Mouse (Mus musculus): ENCODE data around the gene Decr2.
"Not testable (repeated sequence)": the region's sequence is repeated elsewhere in the genome, so short reads cannot be mapped to it uniquely, and the experiment has no call there.

Gene Decr2
- long read RNA-seq, experiment 1, transcript Decr2-201 (9 exons, 2,224 nt) = major isoform, 15 of 15 reads
- long read RNA-seq, experiment 1, partial matches to known transcripts = 0 of 15 reads
- long read RNA-seq, experiment 1, other reads (novel, unspliced or antisense) = 0 of 15 reads
- long read RNA-seq, experiment 2, transcript Decr2-201 (9 exons, 2,224 nt) = major isoform, 17 of 23 reads
- long read RNA-seq, experiment 2, partial matches to known transcripts = 2 of 23 reads
- long read RNA-seq, experiment 2, other reads (novel, unspliced or antisense) = 2 of 23 reads

- intact Hi-C loops (cut with DNase I) = loop anchor here (2.0 to 10.0 kb wide), 2 partner anchors 49 to 195 kb away; no protein-coding TSS in a partner anchor
These were observed at the start of gene Decr2 for GRCm38 (mm10) chr17:26089905-26090632. Decr2 (minus strand) TSS chr17:26090337.

- intact Hi-C loops (cut with DNase I) = no loop called here
These were observed 48.8 kb upstream of the Decr2 start for GRCm38 (mm10) chr17:26138901-26139381.

DNA sequence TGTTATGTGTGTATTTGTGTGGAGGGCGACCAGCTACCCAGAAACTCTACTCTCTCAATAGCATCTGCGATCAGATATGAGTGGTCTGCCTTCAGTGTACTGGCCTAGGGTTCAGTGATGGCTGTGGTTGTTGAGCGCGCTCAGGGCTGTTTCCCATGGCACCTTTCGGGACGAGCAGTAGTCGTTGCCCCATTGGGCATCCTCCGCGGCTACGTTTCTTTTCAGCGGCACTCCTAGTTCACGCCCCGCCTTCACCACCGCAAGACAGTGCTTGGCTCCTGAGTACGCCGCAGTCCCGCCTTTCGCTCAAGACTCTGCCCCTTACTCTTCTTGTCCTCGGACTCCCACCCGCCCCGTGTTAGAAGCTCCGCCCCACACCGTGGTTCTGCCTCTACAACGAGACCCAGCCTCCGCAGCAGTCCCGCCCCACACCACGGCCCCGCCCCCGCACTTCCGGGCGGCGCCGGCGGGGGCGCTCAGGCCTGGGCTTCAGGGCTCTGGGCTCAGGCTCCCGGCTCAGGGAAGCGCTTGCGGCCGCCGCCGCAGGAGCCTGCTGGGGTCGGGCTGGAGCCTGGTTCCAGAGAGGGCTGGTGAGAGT, 48.2 kb upstream of the Decr2 start, which contains the start of gene Axin1:
TSS of gene Axin1 (plus strand) at position 450 of the 598 bp plus-strand sequence.
- intact Hi-C loops (cut with DNase I) = no loop called here

DNA sequence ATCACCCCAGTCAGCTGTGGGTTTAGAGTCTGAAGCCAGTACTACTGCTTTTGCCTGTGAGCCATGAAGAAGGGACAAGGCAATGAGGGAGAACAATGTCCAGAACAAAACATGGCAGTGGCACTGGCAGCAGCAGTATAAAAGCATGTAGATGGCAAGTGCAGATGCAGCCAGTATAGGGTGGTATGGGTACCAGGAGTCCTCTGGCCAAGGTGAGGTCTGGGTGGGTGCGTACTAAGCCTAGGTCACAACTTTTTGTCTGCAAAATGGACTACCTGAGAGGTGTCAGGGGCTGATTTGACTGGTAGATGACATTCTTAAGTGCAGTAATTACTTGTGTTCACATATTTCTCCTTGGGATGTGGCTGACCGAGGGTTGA, 47.6 kb upstream of the Decr2 start:
- intact Hi-C loops (cut with DNase I) = no loop called here

DNA sequence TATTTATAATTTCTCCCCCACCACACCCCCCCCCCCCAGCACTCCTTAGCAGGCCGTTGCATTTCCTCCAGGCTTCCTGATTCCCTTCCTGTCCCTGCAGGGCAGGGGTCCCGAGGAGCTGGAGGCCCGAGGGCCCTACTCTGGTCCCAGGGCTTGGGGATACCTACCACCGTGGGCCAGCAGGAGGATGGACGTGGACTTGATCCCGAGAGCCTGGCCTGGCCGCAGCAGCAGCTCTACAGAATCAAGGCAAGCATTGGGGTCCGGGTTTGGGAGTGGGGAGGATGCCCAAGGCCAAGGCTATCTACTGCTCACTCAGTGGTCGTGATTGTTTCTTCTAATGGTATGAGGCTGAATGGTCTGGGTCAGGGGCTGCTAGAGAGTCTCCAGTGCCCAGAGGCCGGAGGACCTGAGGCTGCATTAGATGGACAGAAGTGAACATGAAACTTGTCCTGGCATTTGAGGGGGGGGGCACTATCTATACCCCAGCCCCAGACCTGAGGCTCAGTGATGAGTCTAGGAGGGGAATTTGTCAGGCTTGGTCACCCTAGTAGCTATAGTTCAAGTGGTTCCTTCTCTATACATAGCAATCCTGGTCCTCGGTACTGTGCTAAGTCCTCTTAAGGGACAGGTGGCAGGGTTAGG, 47.1 kb upstream of the Decr2 start:
- intact Hi-C loops (cut with DNase I) = no loop called here

DNA sequence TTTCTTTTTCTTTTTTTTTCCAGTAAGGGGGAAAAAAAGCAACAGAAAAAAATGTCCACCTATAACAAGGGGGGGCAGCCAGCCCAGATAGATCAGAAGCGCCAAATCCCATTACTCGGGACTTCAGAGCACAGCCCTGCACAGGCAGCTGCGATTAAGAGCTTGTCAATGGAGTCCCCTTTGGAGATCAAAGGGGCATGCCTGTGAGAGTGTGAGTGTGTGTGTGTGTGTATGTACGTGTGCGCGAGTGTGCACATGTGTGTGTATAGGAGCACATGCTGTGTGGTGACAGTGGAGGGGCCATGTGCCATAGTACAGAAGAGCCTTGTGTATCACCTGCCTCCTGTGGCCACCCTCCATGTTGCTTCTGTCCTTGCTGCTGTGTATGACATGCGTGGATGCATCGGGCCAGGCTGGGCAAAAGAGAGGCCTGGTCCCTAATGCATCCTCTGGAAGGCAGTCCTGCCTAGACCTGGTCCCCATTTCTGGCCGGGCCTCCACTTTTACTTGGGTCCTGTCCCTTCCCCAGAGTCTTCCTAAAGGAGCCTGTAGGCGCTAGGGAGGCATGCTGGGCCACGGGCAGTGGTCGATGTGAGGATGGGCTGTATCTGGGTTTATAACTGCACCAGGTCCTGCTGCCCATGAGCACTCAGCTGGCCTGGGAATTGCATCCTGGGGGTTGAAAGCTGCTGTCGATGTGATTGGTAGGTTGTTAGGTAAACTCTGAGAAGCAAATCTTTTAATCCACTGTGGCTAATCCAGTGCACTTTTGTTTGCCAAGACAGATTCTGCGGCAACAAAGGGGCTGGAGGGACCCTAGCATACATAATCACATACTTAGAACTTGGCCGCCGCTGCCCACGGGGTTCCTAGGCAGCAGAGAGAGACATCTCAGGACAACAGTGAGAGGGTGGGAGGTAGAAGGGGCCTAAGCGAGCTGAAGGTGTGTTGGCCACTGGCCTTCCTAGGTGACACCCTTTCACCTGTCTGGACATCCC, 42.0 kb upstream of the Decr2 start:
- intact Hi-C loops (cut with DNase I) = no loop called here

GRCm38 (mm10) chr17:26131062-26131732, 41.1 kb upstream of the Decr2 start:
- intact Hi-C loops (cut with DNase I) = no loop called here

DNA sequence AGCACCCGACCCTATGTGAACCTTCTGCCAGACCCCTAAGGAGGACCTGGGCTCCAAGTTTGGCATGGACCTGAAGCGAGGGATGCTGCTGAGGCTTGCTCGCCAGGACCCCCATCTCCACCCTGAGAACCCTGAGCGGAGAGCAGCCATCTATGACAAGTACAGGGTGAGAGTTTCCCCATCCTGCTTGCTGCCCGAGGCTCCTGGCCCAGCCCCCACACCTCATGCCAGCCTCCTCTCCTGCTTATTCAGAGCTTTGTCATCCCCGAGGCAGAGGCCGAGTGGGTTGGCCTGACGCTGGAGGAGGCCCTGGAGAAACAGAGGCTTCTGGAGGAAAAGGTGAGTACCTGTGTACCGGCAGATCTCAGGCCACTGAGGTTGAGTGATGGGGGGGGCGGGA, 35.1 kb upstream of the Decr2 start:
- intact Hi-C loops (cut with DNase I) = no loop called here

DNA sequence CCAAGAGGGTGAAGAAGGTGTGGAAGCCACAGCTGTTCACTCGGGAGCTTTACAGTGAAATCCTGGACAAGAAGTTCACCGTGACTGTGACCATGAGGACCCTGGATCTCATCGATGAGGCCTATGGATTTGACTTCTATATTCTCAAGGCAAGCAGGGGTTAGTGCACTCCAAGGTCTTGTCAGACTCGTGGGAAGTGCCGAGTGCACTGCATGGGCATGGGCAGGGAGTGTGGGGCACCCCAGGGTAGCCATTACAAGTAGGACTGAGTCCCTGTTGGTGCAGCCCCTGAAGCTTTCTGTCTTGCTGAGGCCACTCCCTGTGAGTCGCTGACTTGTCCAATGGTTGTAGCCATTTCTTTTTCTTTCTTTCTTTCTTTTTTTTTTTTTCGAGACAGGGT, 34.4 kb upstream of the Decr2 start:
- intact Hi-C loops (cut with DNase I) = loop anchor here (5.0 kb wide), 1 partner anchor 118 kb away; the partner anchor contains the start of gene Fam234a

DNA sequence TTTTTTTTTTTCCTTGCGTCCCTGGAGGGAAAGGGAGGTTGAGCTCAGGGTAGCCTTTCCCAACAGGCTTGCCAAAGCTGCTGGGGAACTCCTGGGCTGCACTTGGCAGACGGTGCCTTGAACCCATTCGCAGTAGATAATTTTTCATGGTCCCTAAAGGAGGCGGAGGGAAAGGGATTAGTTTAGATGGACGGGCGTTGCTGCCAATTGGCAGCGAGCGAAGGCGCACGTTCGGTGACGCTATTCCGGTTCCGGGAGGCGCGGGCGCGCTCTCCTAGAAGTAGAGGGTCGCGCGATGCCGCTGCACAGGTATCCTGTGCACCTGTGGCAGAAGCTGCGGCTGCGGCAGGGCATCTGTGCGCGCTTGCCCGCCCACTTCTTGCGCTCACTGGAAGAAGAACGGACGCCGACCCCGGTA, 33.1 kb upstream of the Decr2 start, which contains the start of gene Mrpl28:
TSS of gene Mrpl28 (plus strand) at position 234 of the 418 bp plus-strand sequence.
- intact Hi-C loops (cut with DNase I) = loop anchor here (5.0 kb wide), 1 partner anchor 119 kb away; the partner anchor contains the start of gene Fam234a

DNA sequence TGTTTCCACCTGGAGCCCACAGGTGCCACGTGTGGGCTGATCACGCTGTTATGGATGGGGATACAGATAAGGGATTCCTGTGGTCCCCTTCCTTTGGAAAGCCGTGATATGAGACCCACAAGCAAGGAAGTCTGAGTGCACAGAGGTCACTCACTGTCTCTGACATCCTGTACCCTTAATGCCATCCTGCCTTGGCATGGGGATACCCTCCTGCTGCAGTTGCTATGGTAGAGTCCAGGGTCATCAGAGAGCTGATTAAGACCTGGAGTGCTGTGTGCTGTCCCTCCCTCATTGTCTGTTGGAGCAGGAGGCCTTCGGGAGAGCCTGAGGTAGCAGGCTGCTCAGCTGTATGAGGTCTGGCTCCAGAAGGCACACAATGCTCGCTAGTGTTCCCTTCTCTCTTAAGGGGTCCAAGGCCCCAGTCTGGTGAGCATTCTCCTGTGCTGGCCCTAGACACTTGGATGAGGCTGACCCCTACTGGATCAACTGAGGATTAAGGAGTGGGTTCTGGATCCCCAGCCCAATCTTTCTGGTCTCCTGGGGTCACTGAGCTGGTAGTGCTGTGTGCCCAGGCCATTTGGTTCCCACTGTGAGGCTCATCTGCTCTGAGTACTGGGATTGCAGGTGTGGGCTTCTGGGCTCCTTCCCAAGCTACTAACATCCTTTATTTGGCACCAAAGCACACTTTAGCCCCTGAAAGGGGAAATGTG, 32.4 kb upstream of the Decr2 start:
- intact Hi-C loops (cut with DNase I) = loop anchor here (5.0 kb wide), 1 partner anchor 120 kb away; the partner anchor contains the start of gene Fam234a

- intact Hi-C loops (cut with DNase I) = loop anchor here (5.0 kb wide), 2 partner anchors 72 to 122 kb away; partner anchors contain the start of gene Fam234a
These were observed 29.9 kb upstream of the Decr2 start for GRCm38 (mm10) chr17:26119766-26120710.

GRCm38 (mm10) chr17:26116503-26117258, 26.5 kb upstream of the Decr2 start:
- intact Hi-C loops (cut with DNase I) = loop anchor here (5.0 kb wide), 1 partner anchor 76 kb away; no protein-coding TSS in a partner anchor

DNA sequence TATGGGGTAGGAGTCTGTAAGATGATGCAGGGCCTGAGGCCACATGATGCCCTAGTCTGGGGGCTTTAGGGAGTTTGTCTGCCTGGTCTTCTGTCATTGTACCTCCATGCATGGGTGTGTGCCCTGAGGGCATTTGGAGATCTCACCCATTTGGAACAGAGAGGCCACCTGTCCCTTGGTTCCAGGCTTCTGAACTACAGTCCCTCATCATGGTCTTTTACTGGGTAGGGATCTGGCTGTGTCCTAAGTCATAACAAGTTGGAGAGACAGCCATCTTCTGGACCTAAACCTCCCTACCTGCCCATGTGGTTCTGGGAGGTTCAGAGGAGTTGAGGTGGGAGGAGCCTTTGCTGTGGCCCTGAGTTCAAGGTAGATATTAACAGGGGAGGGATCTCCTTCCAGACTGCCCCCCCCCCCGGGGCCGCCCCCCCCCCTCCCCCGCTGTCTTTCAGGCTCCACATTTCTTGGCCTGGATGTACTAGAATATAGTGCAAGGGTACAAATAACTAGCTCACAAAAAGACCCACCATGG, 25.9 kb upstream of the Decr2 start:
- intact Hi-C loops (cut with DNase I) = loop anchor here (5.0 kb wide), 1 partner anchor 76 kb away; no protein-coding TSS in a partner anchor

DNA sequence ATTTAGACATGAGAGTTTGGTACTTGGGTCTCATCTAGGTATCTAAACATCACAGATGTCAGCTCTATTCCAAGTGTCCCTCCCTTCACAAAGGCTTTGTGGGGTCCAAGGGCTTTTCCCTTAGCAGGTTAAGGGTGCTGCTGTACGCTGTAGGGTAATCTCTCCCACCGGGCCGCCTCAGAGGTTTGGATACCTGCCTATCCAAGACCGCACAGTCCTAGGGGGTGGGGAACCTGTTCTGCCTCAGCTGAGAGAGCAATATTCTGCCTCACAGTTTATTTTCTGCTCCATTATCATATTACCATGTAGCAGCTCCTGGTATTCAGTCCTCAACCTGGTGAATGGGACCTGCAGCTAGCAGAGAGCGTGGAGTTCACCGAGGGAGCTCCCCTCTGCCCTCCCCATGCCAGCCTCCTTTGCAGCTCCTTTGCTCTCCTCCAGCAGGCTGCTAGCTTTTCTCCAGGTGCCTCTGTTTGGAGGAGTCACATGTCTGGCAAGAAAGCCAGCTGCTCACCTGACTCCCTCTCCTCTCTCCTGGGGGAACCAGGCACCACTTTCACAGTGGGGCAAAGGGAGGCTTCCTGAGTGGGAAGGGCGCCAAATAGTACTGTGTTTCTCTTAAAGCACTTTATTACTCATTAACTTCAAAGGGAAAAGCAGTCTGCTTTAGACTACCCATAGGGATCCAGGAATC, 25.2 kb upstream of the Decr2 start:
- intact Hi-C loops (cut with DNase I) = loop anchor here (5.0 kb wide), 1 partner anchor 77 kb away; no protein-coding TSS in a partner anchor

DNA sequence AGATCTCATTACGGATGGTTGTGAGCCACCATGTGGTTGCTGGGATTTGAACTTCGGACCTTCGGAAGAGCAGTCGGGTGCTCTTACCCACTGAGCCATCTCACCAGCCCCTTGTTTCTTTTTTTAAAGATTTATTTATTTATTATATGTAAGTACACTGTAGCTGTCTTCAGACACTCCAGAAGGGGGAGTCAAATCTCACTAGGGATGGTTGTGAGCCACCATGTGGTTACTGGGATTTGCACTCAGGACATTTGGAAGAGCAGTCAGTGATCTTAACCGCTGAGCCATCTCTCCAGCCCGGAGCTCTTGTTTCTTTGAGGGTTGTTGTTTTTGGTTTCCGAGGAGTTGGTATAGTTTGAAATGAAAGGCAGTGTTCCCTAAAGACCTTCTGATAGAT, 24.3 kb upstream of the Decr2 start:
- intact Hi-C loops (cut with DNase I) = not testable (repeated sequence)
